Mouse (Mus musculus) kidney, embryonic 14.5 days (tissue): Measurements from ENCODE around the gene Itih5. TPM values are rescaled to one million over a fixed set of nuclear protein-coding genes. Genes with fewer than 3 reads are reported as not detected.
A peak's percentile ranks its signal among the peaks of the same experiment; 100 is the strongest.

Experiments used
- ATAC-seq: fragments of 200-750 bp; cut with Nextera tagmentation; 2 replicates; pipeline ENCODE4 v1.8.0; 2017; ENCODE audit warnings: moderate number of reproducible peaks, mild to moderate bottlenecking, moderate TSS enrichment, moderate library complexity; ENCODE audit not compliant: low FRiP score, low TSS enrichment
- H3K27ac ChIP-seq: fragments of 300-500 bp; sonication (generic); 2 replicates; pipeline ENCODE4 v1.5.1; 2014; ENCODE audit warnings: low read depth, mild to moderate bottlenecking, low read length, moderate library complexity, mixed read lengths
- H3K27me3 ChIP-seq: fragments of 300-500 bp; sonication (generic); 2 replicates; pipeline ENCODE4 v1.6.1; 2014; ENCODE audit warnings: mild to moderate bottlenecking, low read length; ENCODE audit not compliant: control insufficient read depth, insufficient read depth
- H3K36me3 ChIP-seq: fragments of 300-500 bp; sonication (generic); 2 replicates; pipeline ENCODE4 v1.6.1; 2014; ENCODE audit warnings: low read length, mixed read lengths; ENCODE audit not compliant: control insufficient read depth, insufficient read depth
- H3K4me1 ChIP-seq: fragments of 300-500 bp; sonication (generic); 2 replicates; pipeline ENCODE4 v1.6.1; 2014; ENCODE audit warnings: low read length, mixed read lengths; ENCODE audit not compliant: control insufficient read depth, insufficient read depth
- H3K4me2 ChIP-seq: fragments of 300-500 bp; sonication (generic); replicated peaks from 2 replicates; pipeline ENCODE4 v1.6.1; 2014; ENCODE audit warnings: low read depth, mild to moderate bottlenecking, low read length
- H3K4me3 ChIP-seq: fragments of 300-500 bp; sonication (generic); 2 replicates; pipeline ENCODE4 v1.5.1; 2014; ENCODE audit warnings: mild to moderate bottlenecking, low read length
- H3K9ac ChIP-seq: fragments of 300-500 bp; sonication (generic); 2 replicates; pipeline ENCODE4 v1.6.1; 2014; ENCODE audit warnings: low read depth, mild to moderate bottlenecking, low read length, moderate library complexity
- H3K9me3 ChIP-seq: fragments of 300-500 bp; sonication (generic); 2 replicates; pipeline ENCODE4 v1.6.1; 2016; ENCODE audit warnings: low read length; ENCODE audit not compliant: control insufficient read depth
- WGBS: fragments of 180-500 bp; shearing (Covaris S2); extraction: QIAGEN DNeasy Blood & Tissue Kit; methylation state at CpG from one replicate; pipeline ENCODE4 v1.1.7; 2014; 5-methylcytosine and 5-hydroxymethylcytosine counted together
- polyA plus RNA-seq: library from polyadenylated mRNA; unstranded; fragments of >200 nt; fragmentation: Nextera tagmentation; extraction: Ambion mirVana; gene quantifications from 2 replicates; pipeline ENCODE4 v1.2.1, GENCODE M21; 2014

The Itih5 gene
- polyA plus RNA-seq, 1 experiment from 2014 or later, result 3.9 TPM

GRCm38 (mm10) chr2:10200736-10201285 lies 47.4 kb downstream of the Itih5 start:
- no peaks in the 10 kb centered on the region for H3K9me3 ChIP-seq
- 59% methylated on average over 3 of the region's 3 CpGs for WGBS
- H3K4me2 ChIP-seq, result no peak overlapping the region
- ATAC-seq, result no peak
- no peak overlapping the region for H3K9ac ChIP-seq
- H3K27ac ChIP-seq, result no peak overlapping the region
- H3K4me1 ChIP-seq, result no peaks in the 10 kb centered on the region
- no peaks in the 10 kb centered on the region for H3K27me3 ChIP-seq
- H3K36me3 ChIP-seq, result no peaks in the 10 kb centered on the region
- no peak overlapping the region for H3K4me3 ChIP-seq

GRCm38 (mm10) chr2:10204301-10204700 lies 50.9 kb downstream of the Itih5 start:
- no peak for ATAC-seq
- H3K36me3 ChIP-seq, result no peaks in the 10 kb centered on the region
- H3K4me2 ChIP-seq, result no peak overlapping the region
- H3K4me3 ChIP-seq, result no peak overlapping the region
- H3K27me3 ChIP-seq, result no peaks in the 10 kb centered on the region
- H3K9ac ChIP-seq, result no peak overlapping the region
- H3K9me3 ChIP-seq, result no peaks in the 10 kb centered on the region
- WGBS, result 84% methylated on average over 3 of the region's 3 CpGs
- no peak overlapping the region for H3K27ac ChIP-seq
- no peaks in the 10 kb centered on the region for H3K4me1 ChIP-seq

GRCm38 (mm10) chr2:10213468-10213867 lies 60.1 kb downstream of the Itih5 start:
- Histone ChIP-seq H3K27me3 (no peaks in the 10 kb centered on the region), H3K4me2 (no peak overlapping the region), H3K9me3 (no peaks in the 10 kb centered on the region), H3K4me3 (no peak overlapping the region), H3K9ac (no peak overlapping the region), H3K4me1 (peaks cover 10% of the 10 kb centered on the region; the same call in 1 of the 2 replicates), H3K36me3 (no peaks in the 10 kb centered on the region), H3K27ac (no peak overlapping the region)
- WGBS, result 50% methylated on average over 12 of the region's 12 CpGs
- peak; percentile 70; the same call in 1 of the 2 replicates for ATAC-seq

GRCm38 (mm10) chr2:10215876-10216565 lies 62.6 kb downstream of the Itih5 start:
- H3K9me3 ChIP-seq, result no peaks in the 10 kb centered on the region
- no peak overlapping the region for H3K9ac ChIP-seq
- no peaks in the 10 kb centered on the region for H3K36me3 ChIP-seq
- no peak overlapping the region for H3K4me2 ChIP-seq
- H3K4me3 ChIP-seq, result no peak overlapping the region
- peak; percentile 32; the same call in 1 of the 2 replicates for ATAC-seq
- no peaks in the 10 kb centered on the region for H3K27me3 ChIP-seq
- 72% methylated on average over 7 of the region's 7 CpGs for WGBS
- peaks cover 10% of the 10 kb centered on the region; the same call in 1 of the 2 replicates for H3K4me1 ChIP-seq
- no peak overlapping the region for H3K27ac ChIP-seq

GRCm38 (mm10) chr2:10216566-10217247 lies 63.3 kb downstream of the Itih5 start:
- Histone ChIP-seq H3K9me3 (no peaks in the 10 kb centered on the region), H3K9ac (no peak overlapping the region), H3K4me3 (no peak overlapping the region), H3K27ac (0 out of 2 replicates have a peak overlapping the region, but pooled peaks have one; percentile 37), H3K4me1 (peaks cover 10% of the 10 kb centered on the region; the same call in 1 of the 2 replicates), H3K4me2 (no peak overlapping the region), H3K27me3 (no peaks in the 10 kb centered on the region), H3K36me3 (no peaks in the 10 kb centered on the region)
- WGBS, result 37% methylated on average over 7 of the region's 7 CpGs
- ATAC-seq, result peak; percentile 56; the same call in 1 of the 2 replicates

GRCm38 (mm10) chr2:10221862-10222261 lies 68.5 kb downstream of the Itih5 start:
- Histone ChIP-seq H3K27me3 (no peaks in the 10 kb centered on the region), H3K9ac (no peak overlapping the region), H3K4me2 (no peak overlapping the region), H3K4me1 (peaks cover 4% of the 10 kb centered on the region; the same call in 1 of the 2 replicates), H3K4me3 (no peak overlapping the region), H3K36me3 (no peaks in the 10 kb centered on the region), H3K27ac (no peak overlapping the region), H3K9me3 (no peaks in the 10 kb centered on the region)
- 90% methylated on average over 4 of the region's 4 CpGs for WGBS
- no peak for ATAC-seq

GRCm38 (mm10) chr2:10226907-10227306 lies 73.5 kb downstream of the Itih5 start:
- ATAC-seq, result no peak
- H3K27ac ChIP-seq, result no peak overlapping the region
- no peaks in the 10 kb centered on the region for H3K9me3 ChIP-seq
- no peak overlapping the region for H3K4me2 ChIP-seq
- H3K4me1 ChIP-seq, result no peaks in the 10 kb centered on the region
- no peaks in the 10 kb centered on the region for H3K27me3 ChIP-seq
- no peaks in the 10 kb centered on the region for H3K36me3 ChIP-seq
- WGBS, result 88% methylated on average over 1 of the region's 1 CpGs
- no peak overlapping the region for H3K9ac ChIP-seq
- no peak overlapping the region for H3K4me3 ChIP-seq

GRCm38 (mm10) chr2:10231971-10232370 lies 78.6 kb downstream of the Itih5 start:
- Histone ChIP-seq H3K27me3 (no peaks in the 10 kb centered on the region), H3K4me1 (no peaks in the 10 kb centered on the region), H3K4me2 (no peak overlapping the region), H3K27ac (no peak overlapping the region), H3K9ac (no peak overlapping the region), H3K36me3 (no peaks in the 10 kb centered on the region), H3K4me3 (no peak overlapping the region), H3K9me3 (no peaks in the 10 kb centered on the region)
- WGBS, result 85% methylated on average over 6 of the region's 6 CpGs
- ATAC-seq, result no peak

- no peak for ATAC-seq
- Histone ChIP-seq H3K4me3 (no peak overlapping the region), H3K4me2 (no peak overlapping the region), H3K9me3 (no peaks in the 10 kb centered on the region), H3K4me1 (no peaks in the 10 kb centered on the region), H3K27ac (no peak overlapping the region), H3K27me3 (no peaks in the 10 kb centered on the region), H3K36me3 (no peaks in the 10 kb centered on the region), H3K9ac (no peak overlapping the region)
- WGBS, result 88% methylated on average over 2 of the region's 2 CpGs
These were observed 83.2 kb downstream of the Itih5 start for GRCm38 (mm10) chr2:10236554-10236953.
